Mouse (Mus musculus) G1E (cell line): ENCODE measurements around the gene Dop1a.

ENCODE experiments used
- CTCF ChIP-seq: IDR thresholded peaks from 2 replicates; pipeline ENCODE4 v1.5.1; 2012; ENCODE audit warnings: low read depth, low read length, inconsistent platforms, mixed read lengths
- GATA1 ChIP-seq: IDR thresholded peaks from 2 replicates; pipeline ENCODE4 v1.6.1; 2012; ENCODE audit warnings: borderline replicate concordance, low read length, inconsistent platforms, mixed read lengths
- POLR2AphosphoS5 ChIP-seq: IDR thresholded peaks from 2 replicates; pipeline ENCODE4 v1.6.1; 2012; ENCODE audit warnings: low read depth, low read length, inconsistent platforms; ENCODE audit not compliant: insufficient replicate concordance

GRCm38 (mm10) chr9:86491740-86492139 lies 24.8 kb downstream of the Dop1a start:
- TF ChIP-seq CTCF (no peak), GATA1 (no peak), POLR2AphosphoS5 (no peak)
